Mouse (Mus musculus): ENCODE measurements around the gene Gm49387.
"Not testable (repeated sequence)": the region's sequence is repeated elsewhere in the genome, so short reads cannot be mapped to it uniquely, and the experiment has no call there.

Gm49387 gene

GRCm38 (mm10) chr14:31641506-31642155 lies 953 bp upstream of the Gm49387 start:
- no peak for DNase-seq (ENCODE audit: low read depth, low spot score)

- peak; percentile 84 for DNase-seq (ENCODE audit: low read depth, low spot score)
These were observed 320 bp upstream of the Gm49387 start, which contains the start of the genes Btd and Hacl1 for GRCm38 (mm10) chr14:31640890-31641505. Btd (plus strand) TSS chr14:31641028. Hacl1 (minus strand) TSS chr14:31641286.

GRCm38 (mm10) chr14:31630677-31631076 lies 10.0 kb downstream of the Gm49387 start:
- no peak for DNase-seq (ENCODE audit: low read depth, low spot score)

- no peak for DNase-seq (ENCODE audit: low read depth, low spot score)
These were observed 17.9 kb downstream of the Gm49387 start for GRCm38 (mm10) chr14:31622748-31623147.

- no peak for DNase-seq (ENCODE audit: low read depth, low spot score)
These were observed 20.0 kb downstream of the Gm49387 start for GRCm38 (mm10) chr14:31620591-31621223.

GRCm38 (mm10) chr14:31617997-31618396 lies 22.7 kb downstream of the Gm49387 start:
- no peak for DNase-seq (ENCODE audit: low read depth, low spot score)

- no peak for DNase-seq (ENCODE audit: low read depth, low spot score)
These were observed 23.5 kb downstream of the Gm49387 start for GRCm38 (mm10) chr14:31617204-31617603.

- no peak for DNase-seq (ENCODE audit: low read depth, low spot score)
These were observed 27.0 kb downstream of the Gm49387 start for GRCm38 (mm10) chr14:31613671-31614070.

GRCm38 (mm10) chr14:31611986-31612385 lies 28.7 kb downstream of the Gm49387 start:
- DNase-seq (ENCODE audit: low read depth, low spot score), result no peak

- no peak for DNase-seq (ENCODE audit: low read depth, low spot score)
These were observed 35.2 kb downstream of the Gm49387 start for GRCm38 (mm10) chr14:31605514-31605913.

- DNase-seq (ENCODE audit: low read depth, low spot score), result no peak
These were observed 35.8 kb downstream of the Gm49387 start for GRCm38 (mm10) chr14:31604916-31605315.

GRCm38 (mm10) chr14:31602616-31602979 lies 38.1 kb downstream of the Gm49387 start:
- not testable (repeated sequence) for DNase-seq (ENCODE audit: low read depth, low spot score)

- no peak for DNase-seq (ENCODE audit: low read depth, low spot score)
These were observed 38.6 kb downstream of the Gm49387 start for GRCm38 (mm10) chr14:31601908-31602615.

GRCm38 (mm10) chr14:31597446-31597845 lies 43.2 kb downstream of the Gm49387 start:
- no peak for DNase-seq (ENCODE audit: low read depth, low spot score)

GRCm38 (mm10) chr14:31596408-31596807 lies 44.3 kb downstream of the Gm49387 start:
- no peak for DNase-seq (ENCODE audit: low read depth, low spot score)

- no peak for DNase-seq (ENCODE audit: low read depth, low spot score)
These were observed 46.0 kb downstream of the Gm49387 start for GRCm38 (mm10) chr14:31594693-31595092.

GRCm38 (mm10) chr14:31593036-31593435 lies 47.6 kb downstream of the Gm49387 start:
- no peak for DNase-seq (ENCODE audit: low read depth, low spot score)

- DNase-seq (ENCODE audit: low read depth, low spot score), result no peak
These were observed 49.4 kb downstream of the Gm49387 start, which contains the start of gene Colq for GRCm38 (mm10) chr14:31591243-31591642. Colq (minus strand) TSS chr14:31591343.

- DNase-seq (ENCODE audit: low read depth, low spot score), result no peak
These were observed 54.2 kb downstream of the Gm49387 start for GRCm38 (mm10) chr14:31586451-31586850.

- DNase-seq (ENCODE audit: low read depth, low spot score), result no peak
These were observed 57.6 kb downstream of the Gm49387 start for GRCm38 (mm10) chr14:31583082-31583481.

GRCm38 (mm10) chr14:31577966-31578735 lies 62.5 kb downstream of the Gm49387 start:
- DNase-seq (ENCODE audit: low read depth, low spot score), result no peak
